Mouse (Mus musculus): ENCODE measurements around the gene Mctp1.

- no peak for TF ChIP-seq CTCF (IDR thresholded peaks at IDR 0.05; ENCODE audit: extremely low read depth, insufficient read depth, low read length)
- no peak for TF ChIP-seq POLR2A (IDR thresholded peaks at IDR 0.05; ENCODE audit: extremely low read depth, insufficient read depth, low read length)
Observed at GRCm38 (mm10) chr13:76566024-76566423, 181.7 kb downstream of the Mctp1 start.
